Mouse (Mus musculus) bone marrow macrophage, adult 2 months (primary cell): ENCODE data around the gene Pilra.

Source experiments
- CTCF ChIP-seq: IDR thresholded peaks from 2 replicates; pipeline ENCODE4 v1.5.1; 2012; ENCODE audit warnings: low read depth, mild to moderate bottlenecking, low read length, moderate library complexity
- POLR2A ChIP-seq: IDR thresholded peaks from 2 replicates; pipeline ENCODE4 v1.6.1; 2012; ENCODE audit warnings: mild to moderate bottlenecking, low read depth, low read length, borderline replicate concordance

DNA sequence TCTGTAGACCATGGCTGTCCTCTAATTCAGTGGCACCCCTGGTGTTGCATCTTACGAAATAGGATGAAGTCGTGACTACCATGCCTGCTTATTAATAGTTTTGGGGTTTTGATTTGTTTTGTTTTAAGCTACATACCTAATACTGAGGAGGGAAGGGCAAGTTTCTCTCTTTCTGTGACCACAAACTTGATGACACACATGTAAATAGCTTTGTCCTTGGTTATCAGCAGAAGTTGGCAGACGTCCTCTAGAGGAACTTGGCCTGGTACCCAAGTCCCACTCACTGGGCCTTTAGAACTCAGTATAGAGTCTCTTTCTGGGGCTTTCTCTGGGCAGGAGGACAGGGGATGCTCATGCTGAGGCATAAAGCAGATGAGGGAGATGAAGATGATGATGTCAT is 47.3 kb upstream of the Pilra start:
- TF ChIP-seq CTCF (no peak), POLR2A (no peak)
